Mouse (Mus musculus) ES-E14 (cell line): ENCODE measurements around the gene Pum1.

ENCODE experiments used
- CHD2 ChIP-seq: IDR thresholded peaks from 2 replicates; pipeline ENCODE4 v1.6.1; 2014; ENCODE audit warnings: mild to moderate bottlenecking, low read depth, low read length, inconsistent platforms
- HCFC1 ChIP-seq: IDR thresholded peaks from 2 replicates; pipeline ENCODE4 v1.6.1; 2012; ENCODE audit warnings: low read length, inconsistent platforms, borderline replicate concordance; ENCODE audit not compliant: insufficient read depth

GRCm38 (mm10) chr4:130752591-130752990 lies 89.5 kb downstream of the Pum1 start:
- TF ChIP-seq HCFC1 (no peak), CHD2 (no peak)
